Mouse (Mus musculus): ENCODE data around the gene Hoxb4.

GRCm38 (mm10) chr11:96367141-96367540, 49.1 kb downstream of the Hoxb4 start:
- TF ChIP-seq CTCF (IDR thresholded peaks at IDR 0.05; ENCODE audit: borderline replicate concordance, control insufficient read depth, extremely low read depth, insufficient read depth, low read length, poor library complexity) (no peak), POLR2A (IDR thresholded peaks at IDR 0.05; ENCODE audit: control insufficient read depth, extremely low read depth, insufficient read depth, low read length, poor library complexity) (no peak)
